Mouse (Mus musculus) intestine, embryonic 15.5 days (tissue): ENCODE data around the gene Cd2. TPM values are rescaled to one million over a fixed set of nuclear protein-coding genes. Genes with fewer than 3 reads are reported as not detected.

Experiments used
- ATAC-seq: fragments of 200-750 bp; cut with Nextera tagmentation; 2 replicates; pipeline ENCODE4 v1.8.0; 2017; ENCODE audit warnings: moderate TSS enrichment, moderate library complexity
- H3K27ac ChIP-seq: fragments of 300-500 bp; sonication (generic); 2 replicates; pipeline ENCODE4 v1.5.1; 2015; ENCODE audit warnings: mild to moderate bottlenecking, inconsistent platforms
- H3K27me3 ChIP-seq: fragments of 300-500 bp; sonication (generic); replicated peaks from 2 replicates; pipeline ENCODE4 v1.6.1; 2015; ENCODE audit warnings: inconsistent platforms
- H3K36me3 ChIP-seq: fragments of 300-500 bp; sonication (generic); 2 replicates; pipeline ENCODE4 v1.6.1; 2015; ENCODE audit warnings: inconsistent platforms
- H3K4me1 ChIP-seq: fragments of 300-500 bp; sonication (generic); replicated peaks from 2 replicates; pipeline ENCODE4 v1.6.1; 2015; ENCODE audit warnings: inconsistent platforms
- H3K4me2 ChIP-seq: fragments of 300-500 bp; sonication (generic); replicated peaks from 2 replicates; pipeline ENCODE4 v1.6.1; 2015; ENCODE audit warnings: mild to moderate bottlenecking, inconsistent platforms
- H3K4me3 ChIP-seq: fragments of 300-500 bp; sonication (generic); replicated peaks from 2 replicates; pipeline ENCODE4 v1.5.1; 2015; ENCODE audit warnings: inconsistent platforms
- H3K9ac ChIP-seq: fragments of 300-500 bp; sonication (generic); 2 replicates; pipeline ENCODE4 v1.6.1; 2015; ENCODE audit warnings: inconsistent platforms
- H3K9me3 ChIP-seq: fragments of 300-500 bp; sonication (generic); 2 replicates; pipeline ENCODE4 v1.6.1; 2016; ENCODE audit warnings: inconsistent platforms
- WGBS: fragments of 180-500 bp; shearing (Covaris S2); methylation state at CpG from one replicate; pipeline ENCODE4 v1.1.7; 2015; 5-methylcytosine and 5-hydroxymethylcytosine counted together
- polyA plus RNA-seq: library from polyadenylated mRNA; unstranded; fragments of >200 nt; fragmentation: Nextera tagmentation; extraction: Ambion mirVana; gene quantifications from 2 replicates; pipeline ENCODE4 v1.2.1, GENCODE M21; 2015

Gene Cd2
- 0.20 and 0.34 TPM in 2 replicates for polyA plus RNA-seq

GRCm38 (mm10) chr3:101287911-101288311 lies at the start of gene Cd2:
Gene Cd2 (minus strand): TSS chr3:101287939.
- H3K27ac ChIP-seq = no peak within 1 kb of the TSS
- H3K4me3 ChIP-seq = no peak within 1 kb of the TSS
- H3K27me3 ChIP-seq = no peaks in the 10 kb centered on the region
- no peaks in the 10 kb centered on the region for H3K9me3 ChIP-seq
- H3K4me2 ChIP-seq = no peak within 1 kb of the TSS
- WGBS = 11% methylated on average over 4 of the region's 4 CpGs
- no peaks in the 10 kb centered on the region for H3K4me1 ChIP-seq
- no peaks in the 10 kb centered on the region for H3K36me3 ChIP-seq
- no peak for ATAC-seq
- no peak within 1 kb of the TSS for H3K9ac ChIP-seq

- Histone ChIP-seq H3K4me1 (no peaks in the 10 kb centered on the region), H3K4me3 (no peak overlapping the region), H3K4me2 (no peak overlapping the region), H3K36me3 (no peaks in the 10 kb centered on the region), H3K27me3 (no peaks in the 10 kb centered on the region), H3K9ac (no peak overlapping the region), H3K27ac (no peak overlapping the region), H3K9me3 (no peaks in the 10 kb centered on the region)
- 80% methylated on average over 7 of the region's 7 CpGs for WGBS
- ATAC-seq = no peak
These were observed 40.9 kb upstream of the Cd2 start for GRCm38 (mm10) chr3:101328617-101329016.

- no peaks in the 10 kb centered on the region for H3K36me3 ChIP-seq
- no peaks in the 10 kb centered on the region for H3K27me3 ChIP-seq
- no peak overlapping the region for H3K27ac ChIP-seq
- H3K9me3 ChIP-seq = no peaks in the 10 kb centered on the region
- H3K4me3 ChIP-seq = no peak overlapping the region
- no peaks in the 10 kb centered on the region for H3K4me1 ChIP-seq
- H3K9ac ChIP-seq = no peak overlapping the region
- no peak overlapping the region for H3K4me2 ChIP-seq
- ATAC-seq = no peak
- 84% methylated on average over 2 of the region's 2 CpGs for WGBS
These were observed 39.5 kb upstream of the Cd2 start for GRCm38 (mm10) chr3:101327248-101327647.

GRCm38 (mm10) chr3:101322437-101322836 lies 34.7 kb upstream of the Cd2 start:
- no peaks in the 10 kb centered on the region for H3K9me3 ChIP-seq
- no peak overlapping the region for H3K4me2 ChIP-seq
- no peak overlapping the region for H3K27ac ChIP-seq
- H3K27me3 ChIP-seq = no peaks in the 10 kb centered on the region
- ATAC-seq = no peak
- no peaks in the 10 kb centered on the region for H3K36me3 ChIP-seq
- H3K9ac ChIP-seq = no peak overlapping the region
- H3K4me1 ChIP-seq = no peaks in the 10 kb centered on the region
- WGBS = 76% methylated on average over 10 of the region's 10 CpGs
- no peak overlapping the region for H3K4me3 ChIP-seq

GRCm38 (mm10) chr3:101320874-101321273 lies 33.1 kb upstream of the Cd2 start:
- Histone ChIP-seq H3K27me3 (no peaks in the 10 kb centered on the region), H3K36me3 (no peaks in the 10 kb centered on the region), H3K4me2 (no peak overlapping the region), H3K9ac (no peak overlapping the region), H3K27ac (no peak overlapping the region), H3K9me3 (no peaks in the 10 kb centered on the region), H3K4me3 (no peak overlapping the region), H3K4me1 (no peaks in the 10 kb centered on the region)
- no peak for ATAC-seq
- 41% methylated on average over 7 of the region's 7 CpGs for WGBS

- H3K27ac ChIP-seq = no peak overlapping the region
- H3K9me3 ChIP-seq = no peaks in the 10 kb centered on the region
- H3K36me3 ChIP-seq = no peaks in the 10 kb centered on the region
- no peaks in the 10 kb centered on the region for H3K27me3 ChIP-seq
- 90% methylated on average over 6 of the region's 6 CpGs for WGBS
- no peak for ATAC-seq
- H3K4me2 ChIP-seq = no peak overlapping the region
- H3K4me3 ChIP-seq = no peak overlapping the region
- H3K9ac ChIP-seq = no peak overlapping the region
- no peaks in the 10 kb centered on the region for H3K4me1 ChIP-seq
These were observed 30.9 kb upstream of the Cd2 start for GRCm38 (mm10) chr3:101318516-101319170.

- H3K27ac ChIP-seq = no peak overlapping the region
These were observed 30.4 kb upstream of the Cd2 start for GRCm38 (mm10) chr3:101318115-101318514.

GRCm38 (mm10) chr3:101314954-101315353 lies 27.2 kb upstream of the Cd2 start:
- Histone ChIP-seq H3K4me1 (no peaks in the 10 kb centered on the region), H3K4me3 (no peak overlapping the region), H3K4me2 (no peak overlapping the region), H3K9me3 (no peaks in the 10 kb centered on the region), H3K9ac (no peak overlapping the region), H3K36me3 (no peaks in the 10 kb centered on the region), H3K27ac (no peak overlapping the region), H3K27me3 (no peaks in the 10 kb centered on the region)
- WGBS = 78% methylated on average over 6 of the region's 6 CpGs
- no peak for ATAC-seq

More at GRCm38 (mm10) chr3:101318115-101318514, 30.4 kb upstream of the Cd2 start:
- no peak for ATAC-seq
- Histone ChIP-seq H3K9ac (no peak overlapping the region), H3K36me3 (no peaks in the 10 kb centered on the region), H3K9me3 (no peaks in the 10 kb centered on the region), H3K4me1 (no peaks in the 10 kb centered on the region), H3K4me3 (no peak overlapping the region), H3K4me2 (no peak overlapping the region), H3K27me3 (no peaks in the 10 kb centered on the region)
- WGBS = 69% methylated on average over 6 of the region's 6 CpGs

GRCm38 (mm10) chr3:101313266-101314051 lies 25.7 kb upstream of the Cd2 start:
- no peaks in the 10 kb centered on the region for H3K4me1 ChIP-seq
- 81% methylated on average over 8 of the region's 8 CpGs for WGBS
- H3K27ac ChIP-seq = no peak overlapping the region
- ATAC-seq = no peak
- H3K27me3 ChIP-seq = no peaks in the 10 kb centered on the region
- no peaks in the 10 kb centered on the region for H3K9me3 ChIP-seq
- H3K9ac ChIP-seq = no peak overlapping the region
- no peaks in the 10 kb centered on the region for H3K36me3 ChIP-seq
- no peak overlapping the region for H3K4me3 ChIP-seq
- no peak overlapping the region for H3K4me2 ChIP-seq

- Histone ChIP-seq H3K4me1 (no peaks in the 10 kb centered on the region), H3K9me3 (no peaks in the 10 kb centered on the region), H3K27ac (no peak overlapping the region), H3K4me2 (no peak overlapping the region), H3K36me3 (no peaks in the 10 kb centered on the region), H3K27me3 (no peaks in the 10 kb centered on the region), H3K4me3 (no peak overlapping the region), H3K9ac (no peak overlapping the region)
- ATAC-seq = no peak
- WGBS = 37% methylated on average over 9 of the region's 9 CpGs
These were observed 23.2 kb upstream of the Cd2 start for GRCm38 (mm10) chr3:101310977-101311376.

- no peak for ATAC-seq
- H3K4me3 ChIP-seq = no peak overlapping the region
- no peaks in the 10 kb centered on the region for H3K4me1 ChIP-seq
- H3K9me3 ChIP-seq = no peaks in the 10 kb centered on the region
- no peaks in the 10 kb centered on the region for H3K27me3 ChIP-seq
- 60% methylated on average over 3 of the region's 3 CpGs for WGBS
- H3K9ac ChIP-seq = no peak overlapping the region
- no peak overlapping the region for H3K4me2 ChIP-seq
- H3K36me3 ChIP-seq = no peaks in the 10 kb centered on the region
- no peak overlapping the region for H3K27ac ChIP-seq
These were observed 21.9 kb upstream of the Cd2 start for GRCm38 (mm10) chr3:101309626-101310025.

- H3K27me3 ChIP-seq = no peaks in the 10 kb centered on the region; the same call in 1 of the 2 replicates
- no peak overlapping the region for H3K4me3 ChIP-seq
- H3K9ac ChIP-seq = no peak overlapping the region
- no peak overlapping the region for H3K27ac ChIP-seq
- no peaks in the 10 kb centered on the region for H3K4me1 ChIP-seq
- H3K4me2 ChIP-seq = no peak overlapping the region
- no peak for ATAC-seq
- WGBS = 54% methylated on average over 9 of the region's 9 CpGs
- H3K36me3 ChIP-seq = no peaks in the 10 kb centered on the region
- H3K9me3 ChIP-seq = no peaks in the 10 kb centered on the region
These were observed 18.4 kb upstream of the Cd2 start for GRCm38 (mm10) chr3:101306090-101306489.

GRCm38 (mm10) chr3:101305046-101305445 lies 17.3 kb upstream of the Cd2 start:
- Histone ChIP-seq H3K27me3 (no peaks in the 10 kb centered on the region; the same call in 1 of the 2 replicates), H3K4me3 (no peak overlapping the region), H3K9ac (no peak overlapping the region), H3K9me3 (no peaks in the 10 kb centered on the region), H3K36me3 (no peaks in the 10 kb centered on the region), H3K4me2 (no peak overlapping the region), H3K4me1 (peaks cover 7% of the 10 kb centered on the region), H3K27ac (no peak overlapping the region)
- 81% methylated on average over 2 of the region's 2 CpGs for WGBS
- no peak for ATAC-seq
